Mouse (Mus musculus) frontal cortex, adult 2 months (tissue): ENCODE data around the gene Flna. TPM values are rescaled to one million over a fixed set of nuclear protein-coding genes. Genes with fewer than 3 reads are reported as not detected.
"Not testable (repeated sequence)": the region's sequence is repeated elsewhere in the genome, so short reads cannot be mapped to it uniquely, and the experiment has no call there.

ENCODE experiments used
- DNase-seq, 2 experiments: peaks; one replicate each; pipeline ENCODE4 v3.0.0; 2022; ENCODE audit warnings: low spot score in 1 of 2; ENCODE audit errors: extremely low spot score in 1 of 2
- polyA plus RNA-seq: library from polyadenylated mRNA; depleted of rRNA; stranded (reverse); fragments of >200 nt; gene quantifications from 2 replicates; pipeline ENCODE4 v1.2.3, GENCODE M21; 2012; rRNA removed

Gene Flna
- polyA plus RNA-seq, 1 experiment = 166 TPM

- DNase-seq = no peak
Observed at GRCm38 (mm10) chrX:74246693-74247092, 2.9 kb downstream of the Flna start.

- DNase-seq = peak; percentile 82 to 87
Observed at GRCm38 (mm10) chrX:74246213-74246681, 3.4 kb downstream of the Flna start.

GRCm38 (mm10) chrX:74245687-74246086, 3.9 kb downstream of the Flna start:
- DNase-seq = peak in 1 of 2 experiments; percentile 62

GRCm38 (mm10) chrX:74245107-74245506, 4.5 kb downstream of the Flna start:
- no peak for DNase-seq

GRCm38 (mm10) chrX:74244614-74245083, 5.0 kb downstream of the Flna start:
- DNase-seq = no peak

- no peak for DNase-seq
Observed at GRCm38 (mm10) chrX:74243807-74244206, 5.8 kb downstream of the Flna start.

GRCm38 (mm10) chrX:74243396-74243795, 6.2 kb downstream of the Flna start:
- DNase-seq = no peak

- no peak for DNase-seq
Observed at GRCm38 (mm10) chrX:74240332-74240731, 9.3 kb downstream of the Flna start.

GRCm38 (mm10) chrX:74233196-74233595, 16.4 kb downstream of the Flna start:
- DNase-seq = no peak

GRCm38 (mm10) chrX:74230038-74230437, 19.6 kb downstream of the Flna start:
- no peak for DNase-seq

GRCm38 (mm10) chrX:74220099-74220498, 29.5 kb downstream of the Flna start:
- DNase-seq = not testable (repeated sequence)

GRCm38 (mm10) chrX:74219449-74219848, 30.2 kb downstream of the Flna start:
- no peak for DNase-seq

GRCm38 (mm10) chrX:74218496-74218895, 31.1 kb downstream of the Flna start:
- DNase-seq = no peak

- DNase-seq = no peak
Observed at GRCm38 (mm10) chrX:74203556-74203955, 46.1 kb downstream of the Flna start.

GRCm38 (mm10) chrX:74176959-74177358, 72.7 kb downstream of the Flna start, which contains the start of gene Tktl1:
TSS of gene Tktl1 (plus strand) at chrX:74177259.
- no peak for DNase-seq

Other genes starting within 250 kb of the Flna start
- 91.0 and 101 TPM in 2 replicates for gene Irak1, start 225.9 kb downstream of the Flna start, polyA plus RNA-seq
- 0.25 and 0.32 TPM in 2 replicates for gene Opn1mw, start 122.4 kb downstream of the Flna start, polyA plus RNA-seq
- 29.7 and 30.6 TPM in 2 replicates for gene Mecp2, start 114.5 kb downstream of the Flna start, polyA plus RNA-seq
- gene Tex28, start 82.0 kb downstream of the Flna start, polyA plus RNA-seq = not detected in 2 replicates
- 0.04 TPM in 2 replicates for gene Tktl1, start 72.6 kb downstream of the Flna start, polyA plus RNA-seq
- 45.2 and 45.8 TPM in 2 replicates for gene Emd, start 4.9 kb upstream of the Flna start, polyA plus RNA-seq
- 698 and 796 TPM in 2 replicates for gene Rpl10, start 21.0 kb upstream of the Flna start, polyA plus RNA-seq
- 95.1 and 109 TPM in 2 replicates for gene Taz, start 32.1 kb upstream of the Flna start, polyA plus RNA-seq
- 3.7 and 4.8 TPM in 2 replicates for gene Dnase1l1, start 32.5 kb upstream of the Flna start, polyA plus RNA-seq
- 465 and 472 TPM in 2 replicates for gene Atp6ap1, start 47.3 kb upstream of the Flna start, polyA plus RNA-seq
- 923 and 1,152 TPM in 2 replicates for gene Gdi1, start 55.2 kb upstream of the Flna start, polyA plus RNA-seq
- gene Fam50a, start 63.2 kb upstream of the Flna start, polyA plus RNA-seq = 46.8 and 58.9 TPM in 2 replicates
- gene Plxna3, start 79.2 kb upstream of the Flna start, polyA plus RNA-seq = 55.4 and 59.9 TPM in 2 replicates
- gene Lage3, start 103.8 kb upstream of the Flna start, polyA plus RNA-seq = 57.1 and 65.1 TPM in 2 replicates
- 68.4 and 73.3 TPM in 2 replicates for gene Ubl4a, start 123.4 kb upstream of the Flna start, polyA plus RNA-seq
- gene Slc10a3, start 123.5 kb upstream of the Flna start, polyA plus RNA-seq = 4.3 and 4.8 TPM in 2 replicates
- gene Fam3a, start 143.5 kb upstream of the Flna start, polyA plus RNA-seq = 33.8 and 33.9 TPM in 2 replicates
- gene Ikbkg, start 143.5 kb upstream of the Flna start, polyA plus RNA-seq = 20.5 and 21.4 TPM in 2 replicates
- gene G6pdx, start 179.4 kb upstream of the Flna start, polyA plus RNA-seq = 30.2 and 31.8 TPM in 2 replicates
- gene Gm6880, start 231.6 kb upstream of the Flna start, polyA plus RNA-seq = not detected in 2 replicates